Mouse (Mus musculus) olfactory bulb, adult 2 months (tissue): ENCODE results near the gene Fnip1. TPM values are rescaled to one million over a fixed set of nuclear protein-coding genes. Genes with fewer than 3 reads are reported as not detected.

Experiments
- H3K27ac ChIP-seq: fragments of 200-500 bp; 2 replicates; pipeline ENCODE4 v1.5.1; 2012; ENCODE audit warnings: low read depth, low read length; ENCODE audit not compliant: insufficient read depth
- H3K4me1 ChIP-seq: fragments of 200-500 bp; 2 replicates; pipeline ENCODE4 v1.6.1; 2012; ENCODE audit warnings: low read length; ENCODE audit not compliant: control insufficient read depth, insufficient read depth
- H3K4me3 ChIP-seq: fragments of 200-500 bp; 2 replicates; pipeline ENCODE4 v1.5.1; 2012; ENCODE audit warnings: mild to moderate bottlenecking, low read depth, low read length, moderate library complexity; ENCODE audit not compliant: insufficient read depth
- CTCF ChIP-seq: fragments of 200-500 bp; IDR thresholded peaks from 2 replicates; pipeline ENCODE4 v1.5.1; 2012; ENCODE audit warnings: low read depth, mild to moderate bottlenecking, low read length, moderate library complexity; ENCODE audit not compliant: insufficient read depth
- POLR2A ChIP-seq: fragments of 200-500 bp; IDR thresholded peaks from 2 replicates; pipeline ENCODE4 v1.6.1; 2012; ENCODE audit warnings: mild to moderate bottlenecking, low read depth, low read length, moderate library complexity; ENCODE audit not compliant: insufficient read depth
- WGBS: fragments of 180-500 bp; shearing (Covaris S2); methylation state at CpG from one replicate; pipeline ENCODE4 v1.1.7; 2018; 5-methylcytosine and 5-hydroxymethylcytosine counted together
- polyA plus RNA-seq: library from polyadenylated mRNA; stranded (reverse); fragments of >200 nt; gene quantifications from 2 replicates; pipeline ENCODE4 v1.2.4, GENCODE M21; 2012; ENCODE audit warnings: low replicate concordance; ENCODE audit not compliant: missing spikeins, insufficient read depth, insufficient read length

Gene Fnip1
- polyA plus RNA-seq, 1 experiment = not detected

GRCm38 (mm10) chr11:54530391-54530790 lies 92.4 kb downstream of the Fnip1 start:
- H3K27ac ChIP-seq = no peak overlapping the region
- no peaks in the 10 kb centered on the region for H3K4me1 ChIP-seq
- TF ChIP-seq CTCF (no peak), POLR2A (no peak)
- 33% methylated on average over 1 of the region's 1 CpGs for WGBS
- no peak overlapping the region for H3K4me3 ChIP-seq

GRCm38 (mm10) chr11:54530916-54531315 lies 92.9 kb downstream of the Fnip1 start:
- no peak overlapping the region for H3K27ac ChIP-seq
- WGBS = 83% methylated on average over 1 of the region's 1 CpGs
- no peaks in the 10 kb centered on the region for H3K4me1 ChIP-seq
- TF ChIP-seq CTCF = no peak
- TF ChIP-seq POLR2A = no peak
- H3K4me3 ChIP-seq = no peak overlapping the region

- TF ChIP-seq POLR2A (no peak), CTCF (no peak)
- Histone ChIP-seq H3K4me3 (no peak overlapping the region), H3K4me1 (no peaks in the 10 kb centered on the region), H3K27ac (no peak overlapping the region)
- 88% methylated on average over 2 of the region's 2 CpGs for WGBS
These were observed 95.8 kb downstream of the Fnip1 start for GRCm38 (mm10) chr11:54533834-54534233.

DNA sequence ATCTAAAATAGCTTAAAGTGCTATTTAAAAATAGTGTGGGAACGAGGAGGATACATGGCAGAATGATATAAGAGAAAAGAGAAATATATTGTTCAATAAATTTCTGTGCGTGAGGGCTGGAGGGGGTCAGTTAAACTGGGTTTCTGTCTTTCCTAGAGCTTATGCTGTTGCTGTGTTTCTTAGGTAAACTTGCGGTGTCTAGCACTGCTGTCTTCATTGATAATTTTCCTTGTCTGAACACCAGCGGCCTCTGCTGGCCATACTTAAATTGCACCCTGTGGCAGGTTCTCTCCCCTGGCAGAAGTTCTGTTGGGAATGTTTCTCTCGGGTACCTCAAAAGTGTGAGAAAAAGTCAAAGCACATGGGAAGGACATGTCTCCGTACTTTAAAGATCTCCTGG lies 96.9 kb downstream of the Fnip1 start:
- H3K4me3 ChIP-seq = no peak overlapping the region
- WGBS = 34% methylated on average over 6 of the region's 6 CpGs
- no peaks in the 10 kb centered on the region for H3K4me1 ChIP-seq
- TF ChIP-seq CTCF = no peak
- TF ChIP-seq POLR2A = no peak
- H3K27ac ChIP-seq = no peak overlapping the region

DNA sequence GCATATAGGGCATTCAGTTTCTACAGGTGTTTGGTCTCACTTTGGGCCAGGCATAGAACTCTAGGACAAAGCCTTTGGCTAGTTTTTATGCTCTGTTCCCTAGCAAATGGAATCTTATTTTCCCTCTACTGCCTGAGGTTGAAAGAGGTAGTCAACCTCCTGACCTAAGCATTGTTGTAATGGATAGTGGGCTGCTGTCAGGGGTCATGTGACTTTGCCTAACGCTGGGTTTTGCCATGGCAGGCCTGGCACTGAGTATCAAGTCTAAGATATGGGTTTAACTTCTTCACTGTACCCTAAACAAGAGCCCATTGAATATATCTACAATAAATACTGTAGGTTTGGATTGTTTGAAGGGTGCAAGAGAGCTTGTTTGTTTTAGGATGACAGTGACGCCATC lies 101.0 kb downstream of the Fnip1 start:
- H3K4me3 ChIP-seq = no peak overlapping the region
- no peak overlapping the region for H3K27ac ChIP-seq
- TF ChIP-seq POLR2A = no peak
- TF ChIP-seq CTCF = no peak
- H3K4me1 ChIP-seq = no peaks in the 10 kb centered on the region
- 63% methylated on average over 2 of the region's 2 CpGs for WGBS

DNA sequence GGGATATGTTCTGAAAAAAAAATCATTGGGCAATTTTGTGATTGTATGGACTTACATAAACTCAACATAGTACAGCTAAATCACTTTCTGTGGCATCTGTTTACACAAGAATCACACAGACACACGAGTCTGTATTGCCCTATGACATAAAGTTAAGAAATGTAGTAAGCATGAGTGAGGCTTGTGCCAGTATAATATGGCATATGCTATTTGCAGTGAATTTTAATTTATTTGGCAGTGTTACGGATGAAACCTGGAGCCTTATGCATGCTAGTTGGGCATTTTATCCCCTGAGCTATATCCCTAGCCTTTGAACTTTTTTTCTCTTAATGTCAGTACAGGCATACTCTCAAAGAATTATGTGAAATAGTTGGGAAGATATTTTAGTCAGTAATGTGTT lies 101.5 kb downstream of the Fnip1 start:
- Histone ChIP-seq H3K27ac (no peak overlapping the region), H3K4me1 (no peaks in the 10 kb centered on the region), H3K4me3 (no peak overlapping the region)
- WGBS = 85% methylated on average over 2 of the region's 2 CpGs
- no peak for TF ChIP-seq CTCF

GRCm38 (mm10) chr11:54540328-54540727 lies 102.3 kb downstream of the Fnip1 start:
- Histone ChIP-seq H3K4me3 (no peak overlapping the region), H3K27ac (no peak overlapping the region), H3K4me1 (no peaks in the 10 kb centered on the region)
- no peak for TF ChIP-seq CTCF
- TF ChIP-seq POLR2A = no peak

GRCm38 (mm10) chr11:54542414-54542813 lies 104.4 kb downstream of the Fnip1 start:
- Histone ChIP-seq H3K4me1 (no peaks in the 10 kb centered on the region), H3K4me3 (no peak overlapping the region), H3K27ac (no peak overlapping the region)
- TF ChIP-seq POLR2A = no peak
- TF ChIP-seq CTCF = no peak

DNA sequence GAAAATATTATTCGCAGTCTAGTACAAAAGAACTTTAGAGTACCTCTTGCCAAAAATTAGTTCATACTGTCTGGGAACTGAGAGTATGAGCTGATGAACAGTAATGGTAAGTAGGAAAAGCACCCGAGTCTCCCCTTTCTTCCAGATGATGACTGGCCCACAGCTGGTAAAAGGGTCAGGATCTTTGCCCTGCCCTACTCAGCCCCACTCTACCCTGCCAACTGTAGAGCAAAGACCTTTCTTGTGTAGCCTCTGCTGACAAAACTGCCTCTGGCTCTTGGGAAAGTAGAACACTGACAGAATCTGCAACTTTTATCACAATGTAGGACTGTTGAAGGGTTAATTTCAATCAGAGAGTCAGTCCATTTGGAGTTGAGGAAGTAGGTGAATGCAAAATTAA lies 117.0 kb downstream of the Fnip1 start:
- Histone ChIP-seq H3K27ac (no peak overlapping the region), H3K4me3 (no peak overlapping the region), H3K4me1 (no peaks in the 10 kb centered on the region)
- TF ChIP-seq POLR2A (no peak), CTCF (no peak)
- 79% methylated on average over 2 of the region's 2 CpGs for WGBS

DNA sequence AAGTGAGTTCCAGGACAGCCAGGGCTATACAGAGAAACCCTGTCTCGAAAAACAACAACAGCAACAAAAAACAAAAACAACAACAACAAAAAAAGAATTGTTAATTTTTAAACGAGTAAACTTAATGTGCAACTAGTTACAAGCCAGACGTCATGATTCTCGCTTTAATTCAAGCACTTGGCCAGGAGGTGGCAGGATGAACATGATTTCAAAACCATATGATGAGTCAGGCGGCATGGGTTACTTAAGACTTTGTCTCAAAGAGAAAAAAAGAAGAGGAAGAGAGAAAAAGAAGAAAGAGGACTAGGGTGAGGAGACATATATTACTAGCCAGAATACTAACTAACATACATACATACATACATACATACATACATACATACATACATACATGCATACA lies 124.8 kb downstream of the Fnip1 start:
- TF ChIP-seq POLR2A (no peak), CTCF (no peak)
- Histone ChIP-seq H3K4me3 (no peak overlapping the region), H3K4me1 (no peaks in the 10 kb centered on the region), H3K27ac (no peak overlapping the region)
- WGBS = 69% methylated on average over 5 of the region's 5 CpGs

Other genes starting within 250 kb of the Fnip1 start
- not detected in 2 replicates for gene Csf2, start 188.5 kb upstream of the Fnip1 start, polyA plus RNA-seq
- not detected in 2 replicates for gene Il3, start 170.9 kb upstream of the Fnip1 start, polyA plus RNA-seq
- gene Acsl6, start 134.4 kb upstream of the Fnip1 start, polyA plus RNA-seq = 91.1 TPM in 1 of 2 replicates, not detected in the other
- gene Meikin, start 67.5 kb upstream of the Fnip1 start, polyA plus RNA-seq = not detected in 2 replicates
- not detected in 2 replicates for gene Rapgef6, start 84.6 kb downstream of the Fnip1 start, polyA plus RNA-seq